Mouse (Mus musculus) MEL (cell line): ENCODE results near the gene Gbp6.
"Not testable (repeated sequence)": the region's sequence is repeated elsewhere in the genome, so short reads cannot be mapped to it uniquely, and the experiment has no call there.

Experiments used
- BHLHE40 ChIP-seq: IDR thresholded peaks from 2 replicates; pipeline ENCODE4 v1.6.1; 2012; ENCODE audit warnings: low read depth, mild to moderate bottlenecking, inconsistent platforms, low read length, improper control_type of control experiment, borderline replicate concordance
- CHD2 ChIP-seq: IDR thresholded peaks from 2 replicates; pipeline ENCODE4 v1.6.1; 2011; ENCODE audit warnings: low read length, improper control_type of control experiment
- CTCF ChIP-seq, 3 experiments: IDR thresholded peaks in 2 of 3; conservative IDR thresholded peaks in 1 of 3; 2 replicates each; pipeline ENCODE4 v1.5.1; 2011 to 2012; ENCODE audit warnings: low read length in 3 of 3, low read depth in 2 of 3, mild to moderate bottlenecking in 2 of 3, improper control_type of control experiment in 1 of 3, inconsistent platforms in 1 of 3, mixed read lengths in 1 of 3, moderate library complexity in 1 of 3; ENCODE audit not compliant: control insufficient read depth in 1 of 3, insufficient read depth in 1 of 3, poor library complexity in 1 of 3, severe bottlenecking in 1 of 3
- ELF1 ChIP-seq: IDR thresholded peaks from 2 replicates; pipeline ENCODE4 v1.6.1; 2014; ENCODE audit warnings: low read depth, mild to moderate bottlenecking, inconsistent platforms, low read length, improper control_type of control experiment, moderate library complexity
- EP300 ChIP-seq, 2 experiments: IDR thresholded peaks; 2 replicates each; pipeline ENCODE4 v1.6.1; 2011; ENCODE audit warnings: improper control_type of control experiment in 2 of 2, low read length in 2 of 2, low read depth in 1 of 2, mild to moderate bottlenecking in 1 of 2
- ETS1 ChIP-seq: IDR thresholded peaks from 2 replicates; pipeline ENCODE4 v1.6.1; 2012; ENCODE audit warnings: low read depth, mild to moderate bottlenecking, inconsistent platforms, low read length, improper control_type of control experiment, moderate library complexity
- GATA1 ChIP-seq: IDR thresholded peaks from 2 replicates; pipeline ENCODE4 v1.6.1; 2011; ENCODE audit warnings: low read depth, low read length, improper control_type of control experiment
- MAX ChIP-seq: IDR thresholded peaks from 2 replicates; pipeline ENCODE4 v1.6.1; 2011; ENCODE audit warnings: low read length, improper control_type of control experiment
- MAZ ChIP-seq: IDR thresholded peaks from 2 replicates; pipeline ENCODE4 v1.6.1; 2012; ENCODE audit warnings: low read depth, mild to moderate bottlenecking, inconsistent platforms, low read length, improper control_type of control experiment
- MXI1 ChIP-seq: IDR thresholded peaks from 2 replicates; pipeline ENCODE4 v1.6.1; 2011; ENCODE audit warnings: mild to moderate bottlenecking, low read depth, low read length, improper control_type of control experiment
- POLR2A ChIP-seq, 2 experiments: IDR thresholded peaks; 2 replicates each; pipeline ENCODE4 v1.6.1; 2011 to 2012; ENCODE audit warnings: low read length in 2 of 2, mild to moderate bottlenecking in 2 of 2, control low read depth in 1 of 2, improper control_type of control experiment in 1 of 2, low read depth in 1 of 2, moderate library complexity in 1 of 2; ENCODE audit not compliant: control insufficient read depth in 1 of 2, insufficient read depth in 1 of 2, poor library complexity in 1 of 2
- USF1 ChIP-seq: IDR thresholded peaks from 2 replicates; pipeline ENCODE4 v1.6.1; 2014; ENCODE audit warnings: low read depth, mild to moderate bottlenecking, inconsistent platforms, low read length, improper control_type of control experiment, moderate library complexity
- USF2 ChIP-seq, 2 experiments: IDR thresholded peaks; 2 replicates each; pipeline ENCODE4 v1.6.1; 2011 to 2012; ENCODE audit warnings: improper control_type of control experiment in 2 of 2, low read length in 2 of 2, borderline replicate concordance in 1 of 2, inconsistent platforms in 1 of 2, low read depth in 1 of 2, mild to moderate bottlenecking in 1 of 2; ENCODE audit not compliant: insufficient read depth in 1 of 2

- TF ChIP-seq USF1; POLR2A (IDR thresholded peaks at IDR 0.05; ENCODE audit: control insufficient read depth in 1 of 2, insufficient read depth in 1 of 2, low read depth in 1 of 2, low read length in 2 of 2, poor library complexity in 1 of 2); CTCF (IDR thresholded peaks at IDR 0.05 in 2 of 3, conservative IDR thresholded peaks at IDR 0.05 in 1 of 3; ENCODE audit: control insufficient read depth in 1 of 3, insufficient read depth in 1 of 3, low read depth in 2 of 3, low read length in 3 of 3, poor library complexity in 1 of 3, severe bottlenecking in 1 of 3); BHLHE40; ETS1; ELF1; EP300 (IDR thresholded peaks at IDR 0.05; ENCODE audit: low read depth in 1 of 2, low read length in 2 of 2); MXI1; CHD2; MAX; GATA1; USF2 (IDR thresholded peaks at IDR 0.05; ENCODE audit: borderline replicate concordance in 1 of 2, insufficient read depth in 1 of 2, low read depth in 1 of 2, low read length in 2 of 2); MAZ: not testable (repeated sequence)
Measured at GRCm38 (mm10) chr5:105236040-105236439, 57.5 kb downstream of the Gbp6 start.
